Mouse (Mus musculus) heart, adult 2 months (tissue): ENCODE measurements around the gene Mblac2. TPM values are rescaled to one million over a fixed set of nuclear protein-coding genes. Genes with fewer than 3 reads are reported as not detected.

Source experiments
- DNase-seq, 2 experiments: peaks; one replicate each; pipeline ENCODE4 v3.0.0; 2021
- H3K27ac ChIP-seq: fragments of 200-600 bp; 2 replicates; pipeline ENCODE4 v1.8.1; 2022
- H3K27me3 ChIP-seq: fragments of 200-500 bp; 2 replicates; pipeline ENCODE4 v1.6.1; 2012; ENCODE audit warnings: mild to moderate bottlenecking, low read length, inconsistent platforms, mixed read lengths; ENCODE audit not compliant: control insufficient read depth, insufficient read depth
- H3K36me3 ChIP-seq: fragments of 200-500 bp; 2 replicates; pipeline ENCODE4 v1.6.1; 2012; ENCODE audit warnings: low read length, inconsistent platforms; ENCODE audit not compliant: control insufficient read depth, insufficient read depth
- H3K4me1 ChIP-seq: fragments of 200-500 bp; 2 replicates; pipeline ENCODE4 v1.6.1; 2011; ENCODE audit warnings: low read length; ENCODE audit not compliant: control insufficient read depth, insufficient read depth
- H3K4me3 ChIP-seq: fragments of 200-600 bp; 2 replicates; pipeline ENCODE4 v1.8.1; 2022
- H3K79me2 ChIP-seq: fragments of 200-500 bp; replicated peaks from 2 replicates; pipeline ENCODE4 v1.6.1; 2012; ENCODE audit warnings: mild to moderate bottlenecking, inconsistent platforms, low read length, moderate library complexity, mixed read lengths; ENCODE audit not compliant: control insufficient read depth, insufficient read depth
- H3K9ac ChIP-seq: fragments of 200-500 bp; 2 replicates; pipeline ENCODE4 v1.6.1; 2012; ENCODE audit warnings: low read depth, mild to moderate bottlenecking, control low read depth, inconsistent platforms, low read length, mixed read lengths
- CTCF ChIP-seq: fragments of 200-600 bp; IDR thresholded peaks from 2 replicates; pipeline ENCODE4 v1.8.1; 2022; ENCODE audit warnings: antibody characterized with exemption, mild to moderate bottlenecking, moderate library complexity
- EP300 ChIP-seq: fragments of 200-500 bp; IDR thresholded peaks from 2 replicates; pipeline ENCODE4 v1.6.1; 2011; ENCODE audit warnings: low read depth, low read length, control low read depth; ENCODE audit not compliant: insufficient read depth
- POLR2A ChIP-seq: fragments of 200-500 bp; IDR thresholded peaks from 2 replicates; pipeline ENCODE4 v1.6.1; 2011; ENCODE audit warnings: mild to moderate bottlenecking, low read depth, low read length, control low read depth; ENCODE audit not compliant: insufficient read depth
- WGBS: fragments of 180-500 bp; shearing (Covaris S2); methylation state at CpG from one replicate; pipeline ENCODE4 v1.1.7; 2018; 5-methylcytosine and 5-hydroxymethylcytosine counted together
- intact Hi-C: fragments of 180-260 bp; cut with DNase I; formaldehyde crosslinking; loops from one replicate; pipeline ENCODE4 v1.15.1; 2025
- polyA plus RNA-seq: library from polyadenylated mRNA; depleted of rRNA; stranded (reverse); fragments of >200 nt; gene quantifications from 2 replicates; pipeline ENCODE4 v1.2.3, GENCODE M21; 2012
- total RNA-seq, 2 experiments: library from RNA; stranded (reverse); gene quantifications; 2 replicates each; pipeline ENCODE4 v1.2.3; 2021

Mblac2 gene
- total and polyA plus RNA-seq, 3 experiments = 2.5 to 5.9 (median 5.1) TPM

DNA sequence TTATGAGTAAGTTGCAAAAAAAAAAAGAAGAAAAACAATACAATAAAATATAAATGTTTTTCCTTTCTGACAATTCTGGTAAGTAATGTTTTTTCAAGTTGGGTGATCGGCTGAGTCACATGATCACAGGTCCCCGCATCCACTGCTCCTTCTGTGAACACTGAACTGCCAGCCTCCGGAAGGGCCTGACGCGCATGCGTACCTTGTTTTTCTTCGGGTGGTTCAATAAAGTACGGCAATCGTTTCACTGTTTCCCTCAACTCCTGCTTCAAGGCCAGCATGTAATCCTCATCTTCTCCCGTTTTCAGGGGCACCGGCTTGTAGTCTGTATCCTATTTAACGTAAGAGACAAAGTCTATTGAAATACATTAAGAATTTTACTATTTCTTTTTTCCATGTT is 16.7 kb upstream of the Mblac2 start:
- 94% methylated on average over 12 of the region's 12 CpGs for WGBS
- H3K4me3 ChIP-seq = no peak overlapping the region

GRCm38 (mm10) chr13:81703148-81703547 is 8.0 kb upstream of the Mblac2 start:
- Histone ChIP-seq H3K36me3 (no peaks in the 10 kb centered on the region), H3K27ac (no peak overlapping the region), H3K9ac (no peak overlapping the region), H3K4me1 (no peaks in the 10 kb centered on the region), H3K27me3 (no peaks in the 10 kb centered on the region), H3K4me3 (no peak overlapping the region), H3K79me2 (no peaks in the 10 kb centered on the region)
- DNase-seq = no peak
- TF ChIP-seq CTCF (no peak), POLR2A (no peak), EP300 (no peak)
- WGBS = 71% methylated on average over 7 of the region's 7 CpGs
- intact Hi-C loops = no loop called here

More for the DNA sequence above, 16.7 kb upstream of the Mblac2 start:
- Histone ChIP-seq H3K36me3 (no peaks in the 10 kb centered on the region; the same call in 1 of the 2 replicates), H3K79me2 (no peaks in the 10 kb centered on the region), H3K9ac (no peak overlapping the region), H3K27me3 (no peaks in the 10 kb centered on the region), H3K4me1 (peaks cover 2% of the 10 kb centered on the region; the same call in 1 of the 2 replicates), H3K27ac (no peak overlapping the region)
- TF ChIP-seq EP300 (no peak), CTCF (no peak), POLR2A (no peak)
- intact Hi-C loops = no loop called here
- no peak for DNase-seq

- Histone ChIP-seq H3K9ac (no peak overlapping the region), H3K27ac (no peak overlapping the region), H3K79me2 (no peaks in the 10 kb centered on the region), H3K27me3 (no peaks in the 10 kb centered on the region), H3K4me3 (no peak overlapping the region), H3K4me1 (no peaks in the 10 kb centered on the region), H3K36me3 (no peaks in the 10 kb centered on the region)
- DNase-seq = no peak
- WGBS = 84% methylated on average over 9 of the region's 9 CpGs
- intact Hi-C loops = no loop called here
- no peak for TF ChIP-seq CTCF
- TF ChIP-seq EP300 = no peak
- TF ChIP-seq POLR2A = no peak
Measured at GRCm38 (mm10) chr13:81703621-81704020, 7.5 kb upstream of the Mblac2 start.

GRCm38 (mm10) chr13:81706311-81706710 is 4.8 kb upstream of the Mblac2 start:
- H3K4me1 ChIP-seq = no peaks in the 10 kb centered on the region; the same call in 1 of the 2 replicates

GRCm38 (mm10) chr13:81709805-81710204 is 1.3 kb upstream of the Mblac2 start:
- no peaks in the 10 kb centered on the region for H3K36me3 ChIP-seq

More at GRCm38 (mm10) chr13:81706311-81706710, 4.8 kb upstream of the Mblac2 start:
- TF ChIP-seq EP300 = no peak
- no peak for TF ChIP-seq POLR2A
- TF ChIP-seq CTCF = no peak
- WGBS = 95% methylated on average over 5 of the region's 5 CpGs
- H3K27ac ChIP-seq = no peak overlapping the region
- intact Hi-C loops = no loop called here
- DNase-seq = no peak
- H3K9ac ChIP-seq = no peak overlapping the region
- no peak overlapping the region for H3K4me3 ChIP-seq
- no peaks in the 10 kb centered on the region for H3K79me2 ChIP-seq
- H3K27me3 ChIP-seq = no peaks in the 10 kb centered on the region
- H3K36me3 ChIP-seq = no peaks in the 10 kb centered on the region

GRCm38 (mm10) chr13:81710266-81710665 is 875 bp upstream of the Mblac2 start:
- Histone ChIP-seq H3K27ac (no peak overlapping the region), H3K79me2 (no peaks in the 10 kb centered on the region), H3K4me3 (peak overlapping the region; percentile 94), H3K4me1 (no peaks in the 10 kb centered on the region; the same call in 1 of the 2 replicates), H3K9ac (no peak overlapping the region), H3K27me3 (no peaks in the 10 kb centered on the region), H3K36me3 (no peaks in the 10 kb centered on the region)
- no peak for DNase-seq
- TF ChIP-seq EP300 (no peak), CTCF (no peak), POLR2A (no peak)
- 4% methylated on average over 7 of the region's 7 CpGs for WGBS
- intact Hi-C loops = loop anchor here (5.0 kb wide), 2 partner anchors 53 to 72 kb away; partner anchors contain the start of genes Cetn3 and Lysmd3

More at GRCm38 (mm10) chr13:81709805-81710204, 1.3 kb upstream of the Mblac2 start:
- TF ChIP-seq POLR2A (no peak), CTCF (no peak), EP300 (no peak)
- no peak overlapping the region for H3K27ac ChIP-seq
- no peaks in the 10 kb centered on the region; the same call in 1 of the 2 replicates for H3K4me1 ChIP-seq
- no peak for DNase-seq
- intact Hi-C loops = loop anchor here (5.0 kb wide), 2 partner anchors 53 to 72 kb away; partner anchors contain the start of genes Cetn3 and Lysmd3
- H3K9ac ChIP-seq = no peak overlapping the region
- H3K79me2 ChIP-seq = no peaks in the 10 kb centered on the region
- H3K4me3 ChIP-seq = peak overlapping the region; percentile 94; the same call in 1 of the 2 replicates
- 42% methylated on average over 4 of the region's 4 CpGs for WGBS
- H3K27me3 ChIP-seq = no peaks in the 10 kb centered on the region
